Mouse (Mus musculus): ENCODE measurements at regions not wholly inside any gene's neighbourhood (a gene's known extent, or its start where the extent isn't known, plus 50 kb on each side); places are given as distances from the start of the nearest gene placed in this dataset. TPM values are rescaled to one million over a fixed set of nuclear protein-coding genes. Genes with fewer than 3 reads are reported as not detected.

DNA sequence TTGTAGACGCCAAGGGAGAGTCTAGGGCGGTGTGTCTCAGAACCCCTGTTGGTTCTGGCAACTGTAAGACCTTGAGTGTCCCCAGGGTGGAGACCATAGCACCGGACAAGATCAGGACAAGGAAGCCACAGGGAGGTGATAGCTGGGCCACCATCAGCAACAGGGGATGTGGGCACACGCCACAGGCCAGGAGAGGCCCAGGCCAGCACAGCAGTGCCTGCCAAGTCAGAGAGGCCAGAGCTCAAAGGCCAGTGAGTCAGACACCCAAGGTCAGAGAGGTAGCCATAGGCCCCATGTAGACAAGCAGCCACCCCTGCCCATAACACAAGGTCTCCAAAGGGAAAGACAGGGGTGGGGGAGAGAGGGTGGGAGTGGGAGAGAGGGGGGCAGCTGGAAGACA lies 52.2 kb upstream of the Zbtb40 start:
- 88% methylated on average over 4 of the region's 4 CpGs for WGBS
- Histone ChIP-seq H3K9ac (no peak overlapping the region), H3K27me3 (replicated peaks) (peaks cover 33% of the 10 kb centered on the region), H3K36me3 (no peaks in the 10 kb centered on the region), H3K4me2 (no peak overlapping the region), H3K27ac (replicated peaks) (no peak overlapping the region), H3K4me3 (no peak overlapping the region), H3K9me3 (no peaks in the 10 kb centered on the region), H3K4me1 (peaks cover 6% of the 10 kb centered on the region)
- no peak for ATAC-seq (ENCODE audit: extremely low read depth, insufficient number of reproducible peaks, low FRiP score, low TSS enrichment)

Small RNA genes in the stretch of these regions (microRNA-seq; reads per million reads assigned to microRNA genes)
- gene Gm23263 (not detected), gene Gm25399 (not detected)
